Mouse (Mus musculus) midbrain, embryonic 16.5 days (tissue): ENCODE results near the gene Zxdc. TPM values are rescaled to one million over a fixed set of nuclear protein-coding genes. Genes with fewer than 3 reads are reported as not detected.

Experiments
- ATAC-seq: fragments of 200-750 bp; cut with Nextera tagmentation; 2 replicates; pipeline ENCODE4 v1.8.0; 2017; ENCODE audit warnings: moderate TSS enrichment
- H3K27ac ChIP-seq: fragments of 300-500 bp; sonication (generic); 2 replicates; pipeline ENCODE4 v1.5.1; 2014; ENCODE audit warnings: mild to moderate bottlenecking, low read length, mixed read lengths
- H3K27me3 ChIP-seq: fragments of 300-500 bp; sonication (generic); 2 replicates; pipeline ENCODE4 v1.6.1; 2014; ENCODE audit warnings: low read depth, low read length, mixed read lengths; ENCODE audit not compliant: control insufficient read depth, insufficient read depth
- H3K36me3 ChIP-seq: fragments of 300-500 bp; sonication (generic); 2 replicates; pipeline ENCODE4 v1.6.1; 2014; ENCODE audit warnings: mild to moderate bottlenecking, low read length, moderate library complexity, mixed read lengths; ENCODE audit not compliant: control insufficient read depth, insufficient read depth
- H3K4me1 ChIP-seq: fragments of 300-500 bp; sonication (generic); 2 replicates; pipeline ENCODE4 v1.6.1; 2014; ENCODE audit warnings: mild to moderate bottlenecking, low read length, mixed read lengths; ENCODE audit not compliant: control insufficient read depth, insufficient read depth
- H3K4me2 ChIP-seq: fragments of 300-500 bp; sonication (generic); 2 replicates; pipeline ENCODE4 v1.6.1; 2014; ENCODE audit warnings: mild to moderate bottlenecking, low read length, mixed read lengths
- H3K4me3 ChIP-seq: fragments of 300-500 bp; sonication (generic); 2 replicates; pipeline ENCODE4 v1.5.1; 2014; ENCODE audit warnings: low read depth, mild to moderate bottlenecking, low read length, moderate library complexity, mixed read lengths
- H3K9ac ChIP-seq: fragments of 300-500 bp; sonication (generic); 2 replicates; pipeline ENCODE4 v1.6.1; 2014; ENCODE audit warnings: low read depth, low read length, mixed read lengths
- H3K9me3 ChIP-seq: fragments of 300-500 bp; sonication (generic); replicated peaks from 2 replicates; pipeline ENCODE4 v1.6.1; 2014; ENCODE audit warnings: mild to moderate bottlenecking, low read length, mixed read lengths; ENCODE audit not compliant: control insufficient read depth, poor library complexity, severe bottlenecking
- WGBS: fragments of 180-500 bp; shearing (Covaris S2); extraction: QIAGEN DNeasy Blood & Tissue Kit; methylation state at CpG from one replicate; pipeline ENCODE4 v1.1.7; 2014; 5-methylcytosine and 5-hydroxymethylcytosine counted together
- polyA plus RNA-seq: library from polyadenylated mRNA; unstranded; fragments of >200 nt; fragmentation: Nextera tagmentation; extraction: Ambion mirVana; gene quantifications from 2 replicates; pipeline ENCODE4 v1.2.1, GENCODE M21; 2015

Zxdc gene
- polyA plus RNA-seq, 1 experiment from 2014 or later: 8.8 TPM

DNA sequence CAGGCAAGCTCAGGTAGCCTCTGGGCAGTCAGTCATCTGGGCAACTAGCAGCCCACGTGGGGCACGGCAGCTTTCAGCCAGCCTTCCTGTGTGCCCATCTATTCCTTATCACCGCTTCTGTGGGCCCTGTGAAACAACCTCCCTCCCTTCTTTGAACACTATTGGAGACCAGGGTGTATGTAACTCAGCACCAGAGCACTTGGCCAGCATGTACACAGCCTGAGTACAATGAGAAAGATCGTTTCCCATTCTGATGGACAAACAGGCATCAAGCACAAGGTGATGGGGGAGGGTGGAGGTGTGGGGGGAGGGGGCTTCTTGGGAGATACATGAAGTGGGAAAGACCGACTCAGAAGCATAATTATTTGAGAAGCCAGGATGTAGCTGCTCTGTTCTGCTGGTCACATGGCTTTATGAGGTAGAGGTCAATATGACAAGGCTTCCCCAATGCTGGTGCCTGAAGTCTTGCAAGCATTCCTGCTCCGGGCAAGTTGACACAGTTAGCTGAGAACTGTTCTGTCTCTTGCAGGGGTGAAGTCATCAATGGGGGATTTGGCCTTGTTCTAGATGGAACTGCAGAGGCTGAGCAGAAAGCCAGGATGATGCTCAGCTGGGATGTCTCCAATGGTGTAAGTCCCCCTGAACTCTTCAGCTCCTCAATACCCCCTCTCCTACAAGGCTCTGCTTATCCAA, 8.2 kb upstream of the Zxdc start:
- WGBS: 92% methylated on average over 6 of the region's 6 CpGs

GRCm38 (mm10) chr6:90363301-90363700, 6.0 kb upstream of the Zxdc start:
- ATAC-seq: no peak
- no peaks in the 10 kb centered on the region for H3K27me3 ChIP-seq
- no peaks in the 10 kb centered on the region; the same call in 1 of the 2 replicates for H3K4me1 ChIP-seq
- no peak overlapping the region for H3K9ac ChIP-seq
- WGBS: 89% methylated on average over 5 of the region's 5 CpGs
- no peak overlapping the region for H3K4me3 ChIP-seq
- no peak overlapping the region for H3K27ac ChIP-seq
- H3K4me2 ChIP-seq: no peak overlapping the region
- H3K36me3 ChIP-seq: no peaks in the 10 kb centered on the region
- H3K9me3 ChIP-seq: no peaks in the 10 kb centered on the region

More for the DNA sequence above, 8.2 kb upstream of the Zxdc start:
- H3K36me3 ChIP-seq: no peaks in the 10 kb centered on the region
- H3K4me2 ChIP-seq: no peak overlapping the region
- H3K9me3 ChIP-seq: no peaks in the 10 kb centered on the region
- no peak for ATAC-seq
- H3K27ac ChIP-seq: no peak overlapping the region
- H3K4me1 ChIP-seq: no peaks in the 10 kb centered on the region; the same call in 1 of the 2 replicates
- no peak overlapping the region for H3K4me3 ChIP-seq
- no peaks in the 10 kb centered on the region for H3K27me3 ChIP-seq
- no peak overlapping the region for H3K9ac ChIP-seq

DNA sequence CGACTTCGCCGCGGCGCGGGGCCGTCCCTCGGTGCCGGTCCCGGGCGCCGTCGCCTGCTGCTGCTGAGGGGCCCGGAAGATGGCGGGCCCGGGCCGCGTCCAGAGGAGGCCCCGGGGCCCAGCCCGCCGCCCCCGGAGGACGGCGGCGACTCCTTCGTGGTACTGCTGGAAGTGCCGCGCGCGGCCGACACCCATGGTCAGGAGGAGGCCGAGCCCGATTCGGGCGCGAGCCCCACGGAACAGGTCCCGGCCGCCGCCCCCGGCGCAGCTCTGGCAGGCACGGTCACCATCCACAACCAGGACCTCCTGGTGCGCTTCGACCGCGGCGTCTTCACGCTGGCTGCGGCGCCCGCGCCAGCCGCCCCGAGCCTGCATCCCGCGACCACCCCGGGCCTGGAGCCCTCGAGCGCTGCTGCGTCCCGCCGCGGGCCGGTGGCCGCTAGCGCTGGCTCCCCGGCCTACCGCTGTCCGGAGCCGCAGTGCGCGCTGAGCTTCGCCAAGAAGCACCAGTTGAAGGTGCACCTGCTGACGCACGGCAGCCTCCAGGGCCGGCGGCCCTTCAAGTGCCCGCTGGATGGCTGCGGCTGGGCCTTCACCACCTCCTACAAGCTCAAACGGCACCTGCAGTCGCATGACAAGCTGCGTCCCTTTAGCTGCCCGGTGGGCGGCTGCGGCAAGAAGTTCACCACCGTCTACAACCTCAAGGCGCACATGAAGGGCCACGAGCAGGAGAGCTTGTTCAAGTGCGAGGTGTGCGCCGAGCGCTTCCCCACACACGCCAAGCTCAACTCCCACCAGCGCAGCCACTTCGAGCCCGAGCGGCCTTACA, 647 bp downstream of the Zxdc start:
- Histone ChIP-seq H3K9me3 (no peaks in the 10 kb centered on the region), H3K9ac (peak overlapping the region; percentile 90), H3K36me3 (peaks cover 10% of the 10 kb centered on the region), H3K27me3 (no peaks in the 10 kb centered on the region), H3K4me3 (peak overlapping the region; percentile 97), H3K27ac (peak overlapping the region; percentile 91), H3K4me1 (peaks cover 21% of the 10 kb centered on the region), H3K4me2 (peak overlapping the region; percentile 99)
- ATAC-seq: peak; percentile 87
- under 1% methylated on average over 82 of the region's 98 CpGs for WGBS

DNA sequence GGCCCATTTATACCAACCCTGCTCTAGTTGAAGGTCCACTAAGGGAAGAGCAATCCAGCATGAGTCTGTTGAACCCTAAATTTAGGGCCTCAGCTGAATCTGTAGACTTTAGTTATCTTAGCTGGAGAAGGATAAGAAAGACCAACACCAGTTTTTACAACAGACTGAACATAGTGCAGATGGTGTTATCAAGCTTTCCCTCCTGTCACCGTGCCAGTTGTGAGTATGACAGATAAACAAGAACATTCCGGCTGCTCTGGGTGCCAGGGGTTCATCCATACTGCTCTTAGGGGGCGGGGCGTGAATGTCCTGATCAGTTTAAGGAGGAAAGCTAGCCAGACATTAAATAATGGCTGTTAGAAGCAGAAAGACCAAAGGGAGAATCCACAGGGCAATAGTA, 5.4 kb downstream of the Zxdc start:
- H3K36me3 ChIP-seq: peaks cover 34% of the 10 kb centered on the region

DNA sequence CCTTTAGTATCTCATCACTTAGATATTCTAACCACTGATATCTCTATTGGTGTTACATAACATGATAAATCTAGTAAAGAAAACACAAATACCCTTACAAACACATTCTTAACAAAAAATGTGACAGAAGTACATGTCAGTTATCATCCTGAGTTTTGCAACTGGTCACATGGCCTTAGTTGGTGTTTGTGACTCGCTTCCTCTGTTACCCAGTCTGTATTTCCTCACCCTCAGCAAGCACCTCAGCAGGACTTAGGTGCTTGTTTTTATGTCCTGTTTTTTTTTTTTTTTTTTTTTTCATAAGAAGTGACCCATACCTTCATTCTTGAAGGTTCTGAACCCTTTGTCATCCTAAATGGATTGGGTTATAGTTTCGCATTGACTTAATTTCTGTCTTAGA, 8.4 kb downstream of the Zxdc start:
- ATAC-seq: no peak
- 100% methylated on average over 2 of the region's 2 CpGs for WGBS
- Histone ChIP-seq H3K9ac (no peak overlapping the region), H3K4me2 (no peak overlapping the region), H3K27me3 (no peaks in the 10 kb centered on the region), H3K36me3 (peaks cover 55% of the 10 kb centered on the region), H3K9me3 (no peaks in the 10 kb centered on the region), H3K4me3 (no peak overlapping the region), H3K27ac (no peak overlapping the region), H3K4me1 (no peaks in the 10 kb centered on the region)

More for the DNA sequence above, 5.4 kb downstream of the Zxdc start:
- H3K4me1 ChIP-seq: peaks cover 21% of the 10 kb centered on the region
- ATAC-seq: no peak
- no peaks in the 10 kb centered on the region for H3K27me3 ChIP-seq
- H3K27ac ChIP-seq: no peak overlapping the region
- WGBS: 96% methylated on average over 4 of the region's 4 CpGs
- no peak overlapping the region for H3K4me2 ChIP-seq
- H3K9me3 ChIP-seq: no peaks in the 10 kb centered on the region
- H3K9ac ChIP-seq: no peak overlapping the region
- no peak overlapping the region for H3K4me3 ChIP-seq

DNA sequence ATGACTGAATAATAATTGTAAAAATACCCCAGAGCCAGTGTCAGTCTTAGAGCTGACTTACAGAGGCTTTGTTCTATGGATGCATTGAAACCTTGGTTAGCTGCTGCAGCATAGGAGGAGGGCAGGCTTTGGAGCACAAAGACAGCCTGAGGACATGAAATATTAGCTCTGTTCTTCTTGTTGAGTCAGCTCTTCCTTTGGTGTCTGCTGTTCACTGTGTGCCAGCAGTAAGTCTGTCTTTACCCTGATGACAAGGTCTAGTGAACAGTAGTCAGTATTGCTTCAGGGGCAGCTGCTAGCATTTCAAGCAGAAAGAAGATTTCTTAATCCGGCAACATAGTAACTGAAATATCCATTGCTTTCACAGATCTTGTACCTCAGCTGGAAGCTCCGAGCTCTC, 12.2 kb downstream of the Zxdc start:
- Histone ChIP-seq H3K4me2 (no peak overlapping the region), H3K27me3 (no peaks in the 10 kb centered on the region), H3K36me3 (peaks cover 50% of the 10 kb centered on the region), H3K9ac (no peak overlapping the region), H3K9me3 (no peaks in the 10 kb centered on the region), H3K4me1 (no peaks in the 10 kb centered on the region), H3K27ac (no peak overlapping the region), H3K4me3 (no peak overlapping the region)
- ATAC-seq: no peak
- WGBS: 90% methylated on average over 2 of the region's 2 CpGs

GRCm38 (mm10) chr6:90390629-90391028, 21.3 kb downstream of the Zxdc start:
- H3K4me3 ChIP-seq: no peak overlapping the region
- H3K27ac ChIP-seq: no peak overlapping the region
- H3K9ac ChIP-seq: no peak overlapping the region
- H3K27me3 ChIP-seq: no peaks in the 10 kb centered on the region
- WGBS: 85% methylated on average over 4 of the region's 4 CpGs
- peaks cover 20% of the 10 kb centered on the region for H3K36me3 ChIP-seq
- H3K9me3 ChIP-seq: no peaks in the 10 kb centered on the region
- H3K4me1 ChIP-seq: no peaks in the 10 kb centered on the region
- ATAC-seq: no peak
- no peak overlapping the region for H3K4me2 ChIP-seq

DNA sequence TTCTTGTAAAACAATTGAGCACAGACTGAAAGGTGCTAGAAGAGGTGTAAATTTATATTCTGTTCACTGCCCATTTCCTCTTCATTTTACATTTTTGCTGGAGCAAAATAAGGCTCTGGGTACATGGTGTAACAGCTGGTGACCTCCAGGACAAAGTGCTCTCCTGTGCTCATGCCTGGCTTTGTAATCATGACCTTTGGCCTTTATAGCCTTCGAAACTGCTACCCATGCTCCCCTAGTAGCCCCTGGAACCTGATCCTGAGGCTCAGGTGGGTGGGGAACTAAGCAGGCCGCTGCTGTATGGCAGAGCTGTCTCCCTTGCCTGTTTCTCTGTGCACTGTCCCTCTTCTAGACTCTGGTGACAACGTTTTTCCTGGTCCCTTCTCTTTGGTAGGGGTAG, 24.7 kb downstream of the Zxdc start:
- Histone ChIP-seq H3K27ac (no peak overlapping the region), H3K9ac (no peak overlapping the region), H3K27me3 (no peaks in the 10 kb centered on the region), H3K4me3 (no peak overlapping the region), H3K4me2 (no peak overlapping the region), H3K4me1 (no peaks in the 10 kb centered on the region), H3K36me3 (peaks cover 13% of the 10 kb centered on the region), H3K9me3 (no peaks in the 10 kb centered on the region)
- WGBS: 62% methylated on average over 3 of the region's 3 CpGs
- no peak for ATAC-seq

- H3K4me1 ChIP-seq: no peaks in the 10 kb centered on the region
- H3K27ac ChIP-seq: no peak overlapping the region
- H3K36me3 ChIP-seq: peaks cover 1% of the 10 kb centered on the region
- no peak overlapping the region for H3K9ac ChIP-seq
- ATAC-seq: no peak
- H3K27me3 ChIP-seq: no peaks in the 10 kb centered on the region
- H3K9me3 ChIP-seq: no peaks in the 10 kb centered on the region
- H3K4me2 ChIP-seq: no peak overlapping the region
- no peak overlapping the region for H3K4me3 ChIP-seq
- WGBS: 96% methylated on average over 2 of the region's 2 CpGs
These were observed 26.5 kb downstream of the Zxdc start for GRCm38 (mm10) chr6:90395751-90396150.
